ENCODE assay signal across 25 mouse cellular contexts in the genomic region with DNA sequence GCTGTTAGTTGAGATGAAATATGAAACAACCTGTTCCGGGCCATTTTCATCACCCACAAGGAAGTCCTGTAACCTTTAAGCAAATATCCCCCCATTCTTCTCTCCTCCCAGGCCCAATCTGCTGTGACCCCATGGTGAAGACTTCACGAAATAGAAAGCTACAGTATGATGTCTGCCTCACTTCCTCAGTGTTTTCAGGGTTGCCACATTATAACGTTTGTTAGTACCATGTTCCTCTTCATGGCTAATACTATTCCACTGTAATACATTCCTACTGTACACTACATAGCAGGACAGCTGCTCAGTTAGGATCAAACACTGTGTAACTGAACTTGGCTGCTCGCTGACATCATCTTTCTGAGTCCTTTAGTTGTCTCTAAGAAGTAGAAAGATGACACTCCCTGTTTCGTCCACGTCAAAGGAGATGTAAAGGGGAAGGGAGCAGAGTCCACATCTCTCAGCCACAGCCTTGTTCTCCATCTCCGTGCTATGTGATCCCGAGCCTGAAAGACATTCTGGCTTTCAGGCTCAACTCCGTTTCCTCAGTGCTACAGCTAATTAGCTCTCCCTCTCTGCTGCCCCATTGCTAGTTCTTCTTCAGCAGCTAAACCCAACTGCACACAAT. TPM values are rescaled to one million over a fixed set of nuclear protein-coding genes. Genes with fewer than 3 reads are reported as not detected.
DNase-seq lines count a peak whose midpoint lies in the region; ATAC-seq and TF ChIP-seq lines count a peak whose summit lies in the region.
"Had no signal": no experiment of that assay in that cellular context is flagged by ENCODE, and none has a peak within 500 bp of the region (broad histone marks: within the 10 kb centered on the region; RNA-seq: fewer than 3 reads in every experiment).

No protein-coding gene starts in this region.

- 0 out of 2 replicates have a peak overlapping the region, but pooled peaks have one; percentile 10 for H3K4me2 ChIP-seq in intestine, postnatal 0 days (replicated peaks; ENCODE audit: low read depth)
- no peak overlapping the region for H3K4me2 ChIP-seq in midbrain, embryonic 16.5 days (ENCODE audit: low read length)
- H3K4me2 ChIP-seq: forebrain, embryonic 13.5 days; heart, embryonic 11.5 days; hindbrain, embryonic 12.5 days; hindbrain, embryonic 15.5 days had no signal

- TF ChIP-seq POLR2A in bone marrow, adult 2 months (IDR thresholded peaks at IDR 0.05; ENCODE audit: borderline replicate concordance, control insufficient read depth, low read depth, low read length) = no peak

- peak; percentile 58; the same call in 1 of the 2 replicates for ATAC-seq in intestine, postnatal 0 days
- ATAC-seq in monocyte, adult 5-6 weeks (replicated peaks; ENCODE audit: insufficient number of reproducible peaks, low FRiP score, low TSS enrichment, poor library complexity, severe bottlenecking) = peak; percentile 34
- ATAC-seq in midbrain, embryonic 16.5 days = no peak
- ATAC-seq: forebrain, embryonic 13.5 days; forebrain, embryonic 16.5 days; Patski had no signal

- peaks cover 5% of the 10 kb centered on the region; the same call in 1 of the 2 replicates for H3K36me3 ChIP-seq in intestine, postnatal 0 days (ENCODE audit: control insufficient read depth, insufficient read depth)
- H3K36me3 ChIP-seq in midbrain, embryonic 16.5 days (ENCODE audit: control insufficient read depth, insufficient read depth, low read length) = no peaks in the 10 kb centered on the region
- H3K36me3 ChIP-seq: G1E had no signal

- peak overlapping the region; percentile 60; the same call in 1 of the 2 replicates for H3K27ac ChIP-seq in bone marrow, adult 2 months (ENCODE audit: control insufficient read depth, insufficient read depth, low read depth, low read length, poor library complexity)
- H3K27ac ChIP-seq in intestine, postnatal 0 days (ENCODE audit: low read depth, low read length) = no peak overlapping the region
- no peak overlapping the region for H3K27ac ChIP-seq in midbrain, embryonic 16.5 days (ENCODE audit: low read length)
- H3K27ac ChIP-seq: forebrain, embryonic 10.5 days; forebrain, embryonic 13.5 days; hindbrain, embryonic 12.5 days; hindbrain, embryonic 15.5 days had no signal

- no peak for TF ChIP-seq CTCF in bone marrow, adult 2 months (IDR thresholded peaks at IDR 0.05; ENCODE audit: control insufficient read depth, insufficient read depth, low read length)
- no peak for TF ChIP-seq CTCF in intestine, postnatal 0 days (IDR thresholded peaks at IDR 0.05; ENCODE audit: low read depth)

- peaks cover 16% of the 10 kb centered on the region for H3K4me1 ChIP-seq in bone marrow, adult 2 months (ENCODE audit: control insufficient read depth, insufficient read depth, low read length)
- no peaks in the 10 kb centered on the region; the same call in 1 of the 2 replicates for H3K4me1 ChIP-seq in intestine, postnatal 0 days (replicated peaks; ENCODE audit: control insufficient read depth, insufficient read depth, low read length)
- H3K4me1 ChIP-seq in midbrain, embryonic 16.5 days (ENCODE audit: control insufficient read depth, insufficient read depth, low read length) = no peaks in the 10 kb centered on the region; the same call in 1 of the 2 replicates

- no peak overlapping the region for H3K9ac ChIP-seq in intestine, postnatal 0 days (ENCODE audit: low read depth, low read length)
- H3K9ac ChIP-seq in midbrain, embryonic 16.5 days (ENCODE audit: low read depth, low read length) = no peak overlapping the region
- H3K9ac ChIP-seq: forebrain, embryonic 13.5 days; hindbrain, embryonic 12.5 days; hindbrain, embryonic 15.5 days had no signal

- DNase-seq in cerebellum, postnatal 14 days = no peak
- no peak for DNase-seq in liver
- DNase-seq: adrenal gland, postnatal 10 days; adrenal gland, postnatal 36 days; B cell, adult 2 months; cerebellum, adult 11 months; cerebellum, adult 2 months; cerebellum, adult 9-11 months; cerebellum, postnatal 36 days; gastrocnemius, postnatal 10 days; gastrocnemius, postnatal 36 days; heart, adult 11 months had no signal

- 49% methylated on average over 9 of the region's 9 CpGs for WGBS in bone marrow, adult 2 months
- WGBS in intestine, postnatal 0 days = 55% methylated on average over 9 of the region's 9 CpGs
- WGBS in midbrain, embryonic 16.5 days = 78% methylated on average over 9 of the region's 9 CpGs

- no peak overlapping the region for H3K4me3 ChIP-seq in bone marrow, adult 2 months (replicated peaks; ENCODE audit: control insufficient read depth, low read depth, low read length)
- H3K4me3 ChIP-seq in intestine, postnatal 0 days (ENCODE audit: low read depth, low read length) = no peak overlapping the region
- H3K4me3 ChIP-seq in midbrain, embryonic 16.5 days (ENCODE audit: low read depth, low read length) = no peak overlapping the region
- H3K4me3 ChIP-seq: forebrain, embryonic 10.5 days; forebrain, embryonic 13.5 days; hindbrain, embryonic 12.5 days; hindbrain, embryonic 15.5 days had no signal

- no peaks in the 10 kb centered on the region for H3K9me3 ChIP-seq in intestine, postnatal 0 days (ENCODE audit: control insufficient read depth)
- H3K9me3 ChIP-seq in midbrain, embryonic 16.5 days (replicated peaks; ENCODE audit: control insufficient read depth, low read length, poor library complexity, severe bottlenecking) = no peaks in the 10 kb centered on the region
- H3K9me3 ChIP-seq: forebrain, embryonic 10.5 days; forebrain, embryonic 13.5 days; G1E; hindbrain, embryonic 12.5 days; hindbrain, embryonic 15.5 days had no signal

- H3K27me3 ChIP-seq in intestine, postnatal 0 days (replicated peaks; ENCODE audit: control insufficient read depth, insufficient read depth, low read length) = no peaks in the 10 kb centered on the region
- no peaks in the 10 kb centered on the region for H3K27me3 ChIP-seq in midbrain, embryonic 16.5 days (ENCODE audit: control insufficient read depth, insufficient read depth, low read depth, low read length)
- H3K27me3 ChIP-seq: CH12.LX; forebrain, embryonic 13.5 days; hindbrain, embryonic 12.5 days; hindbrain, embryonic 15.5 days; Patski had no signal

RNA-seq across cellular contexts. Expression of gene Map3k9, which starts 34.5 kb away (rescaled TPM):
- 3.9 and 5.7 TPM in 2 replicates for polyA plus RNA-seq in bone marrow, adult 2 months (2011; ENCODE audit: insufficient read depth, insufficient read length, low replicate concordance, missing spikeins)
- polyA plus RNA-seq in intestine, postnatal 0 days (2015; fragmentation: Nextera tagmentation; extraction: Ambion mirVana) = 2.2 and 2.4 TPM in 2 replicates
- total RNA-seq in monocyte, adult 5-6 weeks (2017) = 3.7 to 4.4 TPM (median 4.4 TPM) in 3 replicates
- polyA plus RNA-seq in midbrain, embryonic 16.5 days (2015; fragmentation: Nextera tagmentation; extraction: Ambion mirVana) = 8.4 and 10.9 TPM in 2 replicates
- polyA plus RNA-seq: G1E had no signal
